Mouse (Mus musculus): ENCODE results near the gene Hacd4. TPM values are rescaled to one million over a fixed set of nuclear protein-coding genes. Genes with fewer than 3 reads are reported as not detected.
A peak's percentile ranks its signal among the peaks of the same experiment; 100 is the strongest.

Hacd4 gene
- polyA plus RNA-seq, 1 experiment from 2014 or later, result 7.8 TPM

- Histone ChIP-seq H3K27ac (ENCODE audit: low read length) (no peak overlapping the region), H3K4me1 (ENCODE audit: control insufficient read depth, insufficient read depth, low read length) (peaks cover 6% of the 10 kb centered on the region; the same call in 1 of the 2 replicates), H3K9me3 (replicated peaks; ENCODE audit: control insufficient read depth, low read length) (no peaks in the 10 kb centered on the region), H3K36me3 (ENCODE audit: control insufficient read depth, insufficient read depth) (no peaks in the 10 kb centered on the region), H3K4me2 (ENCODE audit: low read depth, low read length) (no peak overlapping the region), H3K27me3 (ENCODE audit: control insufficient read depth, insufficient read depth, low read length) (no peaks in the 10 kb centered on the region), H3K4me3 (ENCODE audit: low read length) (no peak overlapping the region), H3K9ac (ENCODE audit: low read length) (no peak overlapping the region)
- WGBS, result 77% methylated on average over 1 of the region's 1 CpGs
- no peak for ATAC-seq (replicated peaks; ENCODE audit: extremely low read depth, insufficient read depth, low FRiP score)
These were observed 48.7 kb downstream of the Hacd4 start for GRCm38 (mm10) chr4:88390036-88390435.

GRCm38 (mm10) chr4:88372293-88373224 is 66.2 kb downstream of the Hacd4 start:
- WGBS, result 81% methylated on average over 18 of the region's 18 CpGs
- H3K27me3 ChIP-seq (ENCODE audit: control insufficient read depth, insufficient read depth, low read length), result no peaks in the 10 kb centered on the region
- no peaks in the 10 kb centered on the region for H3K9me3 ChIP-seq (replicated peaks; ENCODE audit: control insufficient read depth, low read length)
- no peak overlapping the region for H3K9ac ChIP-seq (ENCODE audit: low read length)
- no peak for ATAC-seq (replicated peaks; ENCODE audit: extremely low read depth, insufficient read depth, low FRiP score)
- H3K27ac ChIP-seq (ENCODE audit: low read length), result no peak overlapping the region
- no peaks in the 10 kb centered on the region for H3K36me3 ChIP-seq (ENCODE audit: control insufficient read depth, insufficient read depth)
- no peaks in the 10 kb centered on the region for H3K4me1 ChIP-seq (ENCODE audit: control insufficient read depth, insufficient read depth, low read length)
- H3K4me2 ChIP-seq (ENCODE audit: low read depth, low read length), result no peak overlapping the region
- H3K4me3 ChIP-seq (ENCODE audit: low read length), result no peak overlapping the region

DNA sequence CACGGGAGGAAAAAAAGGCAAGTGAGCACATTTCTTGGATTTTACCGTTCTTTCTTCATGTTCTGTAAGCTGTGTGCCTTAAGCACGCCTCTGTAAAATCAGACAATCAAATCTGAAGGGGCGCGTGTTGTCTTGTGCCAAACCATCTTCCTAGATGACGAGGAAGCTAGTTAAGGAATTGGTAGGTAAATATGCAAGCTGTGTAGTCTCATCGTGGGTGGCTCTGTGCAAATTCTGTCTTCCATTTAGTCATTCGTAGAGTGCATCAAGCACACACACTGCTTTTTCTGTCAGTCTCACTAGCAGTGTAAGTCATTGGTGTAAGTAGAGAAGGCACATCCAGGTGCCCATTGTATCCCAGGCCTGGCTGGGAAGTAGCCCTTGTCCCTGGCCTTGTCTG is 67.9 kb downstream of the Hacd4 start:
- H3K9ac ChIP-seq (ENCODE audit: low read length), result no peak overlapping the region
- H3K9me3 ChIP-seq (replicated peaks; ENCODE audit: control insufficient read depth, low read length), result no peaks in the 10 kb centered on the region
- WGBS, result 90% methylated on average over 8 of the region's 8 CpGs
- H3K36me3 ChIP-seq (ENCODE audit: control insufficient read depth, insufficient read depth), result no peaks in the 10 kb centered on the region
- no peaks in the 10 kb centered on the region for H3K27me3 ChIP-seq (ENCODE audit: control insufficient read depth, insufficient read depth, low read length)
- no peaks in the 10 kb centered on the region for H3K4me1 ChIP-seq (ENCODE audit: control insufficient read depth, insufficient read depth, low read length)
- H3K4me3 ChIP-seq (ENCODE audit: low read length), result no peak overlapping the region
- no peak overlapping the region for H3K4me2 ChIP-seq (ENCODE audit: low read depth, low read length)
- H3K27ac ChIP-seq (ENCODE audit: low read length), result no peak overlapping the region
- ATAC-seq (replicated peaks; ENCODE audit: extremely low read depth, insufficient read depth, low FRiP score), result no peak

DNA sequence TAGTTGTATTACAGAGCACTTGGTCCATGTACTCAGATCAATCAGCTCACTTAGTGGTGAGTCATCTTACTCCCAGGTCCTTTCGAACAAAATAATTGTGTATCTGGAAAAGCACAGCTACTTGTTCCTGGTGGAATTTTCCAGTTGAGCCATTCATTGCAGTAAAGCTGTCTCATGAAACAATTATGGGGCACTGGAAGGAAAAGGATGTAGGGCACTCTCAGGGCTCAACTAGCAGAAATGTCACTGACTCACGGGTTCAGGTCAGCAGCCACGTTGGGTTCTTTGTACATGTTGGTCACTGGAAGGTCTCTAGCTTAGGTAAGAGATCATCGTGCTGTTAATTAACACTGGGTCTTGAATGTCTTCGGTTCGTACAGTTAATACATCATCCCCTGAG is 68.8 kb downstream of the Hacd4 start:
- Histone ChIP-seq H3K4me1 (ENCODE audit: control insufficient read depth, insufficient read depth, low read length) (no peaks in the 10 kb centered on the region), H3K9me3 (replicated peaks; ENCODE audit: control insufficient read depth, low read length) (no peaks in the 10 kb centered on the region), H3K4me3 (ENCODE audit: low read length) (no peak overlapping the region), H3K27ac (ENCODE audit: low read length) (no peak overlapping the region), H3K27me3 (ENCODE audit: control insufficient read depth, insufficient read depth, low read length) (no peaks in the 10 kb centered on the region), H3K9ac (ENCODE audit: low read length) (no peak overlapping the region), H3K36me3 (ENCODE audit: control insufficient read depth, insufficient read depth) (no peaks in the 10 kb centered on the region), H3K4me2 (ENCODE audit: low read depth, low read length) (no peak overlapping the region)
- ATAC-seq (replicated peaks; ENCODE audit: extremely low read depth, insufficient read depth, low FRiP score), result no peak
- 92% methylated on average over 6 of the region's 6 CpGs for WGBS

DNA sequence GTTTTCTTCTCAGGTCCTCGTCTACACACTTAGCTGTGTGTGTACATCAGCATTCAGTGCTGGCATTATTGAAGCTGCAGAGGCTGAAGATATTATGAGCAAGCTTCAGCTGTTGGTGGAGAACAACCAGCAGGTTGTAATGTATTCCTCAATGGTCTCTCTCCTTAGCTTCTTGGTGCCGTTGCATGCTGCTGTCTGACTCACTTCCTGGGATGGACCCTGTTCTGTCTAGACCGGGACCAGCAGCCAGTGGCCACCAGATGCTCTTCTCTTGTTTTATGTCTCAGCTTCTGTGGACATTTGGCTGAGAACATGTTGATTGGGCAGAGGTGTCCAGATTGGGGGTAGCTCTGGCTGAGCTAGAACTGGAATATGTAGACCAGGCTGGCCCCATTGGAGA is 81.3 kb downstream of the Hacd4 start:
- no peaks in the 10 kb centered on the region for H3K4me1 ChIP-seq (ENCODE audit: control insufficient read depth, insufficient read depth, low read length)
- H3K27me3 ChIP-seq (ENCODE audit: control insufficient read depth, insufficient read depth, low read length), result no peaks in the 10 kb centered on the region
- no peak overlapping the region for H3K4me2 ChIP-seq (ENCODE audit: low read depth, low read length)
- WGBS, result 80% methylated on average over 3 of the region's 3 CpGs
- no peak for ATAC-seq (replicated peaks; ENCODE audit: extremely low read depth, insufficient read depth, low FRiP score)
- H3K4me3 ChIP-seq (ENCODE audit: low read length), result no peak overlapping the region
- no peaks in the 10 kb centered on the region for H3K36me3 ChIP-seq (ENCODE audit: control insufficient read depth, insufficient read depth)
- H3K9me3 ChIP-seq (replicated peaks; ENCODE audit: control insufficient read depth, low read length), result no peaks in the 10 kb centered on the region
- no peak overlapping the region for H3K9ac ChIP-seq (ENCODE audit: low read length)
- H3K27ac ChIP-seq (ENCODE audit: low read length), result no peak overlapping the region

DNA sequence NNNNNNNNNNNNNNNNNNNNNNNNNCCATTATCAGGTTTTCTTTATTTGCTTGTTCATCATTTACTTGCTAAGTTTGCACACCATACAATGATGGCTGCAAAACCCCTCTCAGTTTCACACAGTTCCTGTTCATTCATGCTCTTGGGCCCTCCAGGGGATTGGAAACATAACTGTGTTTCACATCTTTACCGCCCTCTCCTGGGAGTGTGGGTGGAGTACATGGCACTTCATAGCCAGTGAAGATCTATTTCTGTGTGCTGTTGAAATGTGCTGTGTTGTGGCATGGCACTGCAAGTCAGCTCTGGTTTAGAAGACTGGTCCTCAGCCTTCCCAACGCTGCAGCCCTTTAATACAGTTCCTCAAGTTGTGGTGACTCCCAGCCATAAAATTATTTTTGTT is 82.1 kb downstream of the Hacd4 start:
- no peaks in the 10 kb centered on the region for H3K36me3 ChIP-seq (ENCODE audit: control insufficient read depth, insufficient read depth)
- H3K27me3 ChIP-seq (ENCODE audit: control insufficient read depth, insufficient read depth, low read length), result no peaks in the 10 kb centered on the region
- H3K9me3 ChIP-seq (replicated peaks; ENCODE audit: control insufficient read depth, low read length), result no peaks in the 10 kb centered on the region
- 64% methylated on average over 2 of the region's 2 CpGs for WGBS
- no peak overlapping the region for H3K4me3 ChIP-seq (ENCODE audit: low read length)
- no peaks in the 10 kb centered on the region for H3K4me1 ChIP-seq (ENCODE audit: control insufficient read depth, insufficient read depth, low read length)
- H3K9ac ChIP-seq (ENCODE audit: low read length), result no peak overlapping the region
- no peak overlapping the region for H3K27ac ChIP-seq (ENCODE audit: low read length)
- no peak overlapping the region for H3K4me2 ChIP-seq (ENCODE audit: low read depth, low read length)
- ATAC-seq (replicated peaks; ENCODE audit: extremely low read depth, insufficient read depth, low FRiP score), result no peak

- ATAC-seq (replicated peaks; ENCODE audit: extremely low read depth, insufficient read depth, low FRiP score), result 0 out of 2 replicates have a peak, but pooled peaks have one; percentile 18
- Histone ChIP-seq H3K36me3 (ENCODE audit: control insufficient read depth, insufficient read depth) (no peaks in the 10 kb centered on the region), H3K27me3 (ENCODE audit: control insufficient read depth, insufficient read depth, low read length) (no peaks in the 10 kb centered on the region), H3K27ac (ENCODE audit: low read length) (no peak overlapping the region), H3K4me1 (ENCODE audit: control insufficient read depth, insufficient read depth, low read length) (no peaks in the 10 kb centered on the region), H3K4me2 (ENCODE audit: low read depth, low read length) (no peak overlapping the region), H3K9me3 (replicated peaks; ENCODE audit: control insufficient read depth, low read length) (no peaks in the 10 kb centered on the region), H3K4me3 (ENCODE audit: low read length) (no peak overlapping the region), H3K9ac (ENCODE audit: low read length) (no peak overlapping the region)
- WGBS, result 3% methylated on average over 4 of the region's 4 CpGs
These were observed 87.8 kb downstream of the Hacd4 start for GRCm38 (mm10) chr4:88350910-88351309.

Other genes with a start within 250 kb of the Hacd4 start
- gene Ifnb1, start 83.8 kb upstream of the Hacd4 start, polyA plus RNA-seq (2015; fragmentation: Nextera tagmentation; extraction: Ambion mirVana), result not detected in 2 replicates
- not detected in 2 replicates for gene Ifna15, start 119.3 kb upstream of the Hacd4 start, polyA plus RNA-seq (2015; fragmentation: Nextera tagmentation; extraction: Ambion mirVana)
- not detected in 2 replicates for gene Ifna14, start 132.9 kb upstream of the Hacd4 start, polyA plus RNA-seq (2015; fragmentation: Nextera tagmentation; extraction: Ambion mirVana)
- not detected in 2 replicates for gene Ifna9, start 153.5 kb upstream of the Hacd4 start, polyA plus RNA-seq (2015; fragmentation: Nextera tagmentation; extraction: Ambion mirVana)
- not detected in 2 replicates for gene Ifna12, start 164.4 kb upstream of the Hacd4 start, polyA plus RNA-seq (2015; fragmentation: Nextera tagmentation; extraction: Ambion mirVana)
- gene C87499, start 195.5 kb upstream of the Hacd4 start, polyA plus RNA-seq (2015; fragmentation: Nextera tagmentation; extraction: Ambion mirVana), result not detected in 2 replicates
- gene Ifna13, start 205.5 kb upstream of the Hacd4 start, polyA plus RNA-seq (2015; fragmentation: Nextera tagmentation; extraction: Ambion mirVana), result not detected in 2 replicates
- not detected in 2 replicates for gene Ifna16, start 238.0 kb upstream of the Hacd4 start, polyA plus RNA-seq (2015; fragmentation: Nextera tagmentation; extraction: Ambion mirVana)
- gene Ifna2, start 245.0 kb upstream of the Hacd4 start, polyA plus RNA-seq (2015; fragmentation: Nextera tagmentation; extraction: Ambion mirVana), result not detected in 2 replicates

All from heart, embryonic 16.5 days (tissue).